Mouse (Mus musculus) heart, adult 2 months (tissue): ENCODE results near the gene Spred3. TPM values are rescaled to one million over a fixed set of nuclear protein-coding genes. Genes with fewer than 3 reads are reported as not detected.
A peak's percentile ranks its signal among the peaks of the same experiment; 100 is the strongest.

Experiments
- DNase-seq, 2 experiments: peaks; one replicate each; pipeline ENCODE4 v3.0.0; 2021
- H3K27ac ChIP-seq: fragments of 200-600 bp; 2 replicates; pipeline ENCODE4 v1.8.1; 2022
- H3K27me3 ChIP-seq: fragments of 200-500 bp; 2 replicates; pipeline ENCODE4 v1.6.1; 2012; ENCODE audit warnings: mild to moderate bottlenecking, low read length, inconsistent platforms, mixed read lengths; ENCODE audit not compliant: control insufficient read depth, insufficient read depth
- H3K36me3 ChIP-seq: fragments of 200-500 bp; 2 replicates; pipeline ENCODE4 v1.6.1; 2012; ENCODE audit warnings: low read length, inconsistent platforms; ENCODE audit not compliant: control insufficient read depth, insufficient read depth
- H3K4me1 ChIP-seq: fragments of 200-500 bp; 2 replicates; pipeline ENCODE4 v1.6.1; 2011; ENCODE audit warnings: low read length; ENCODE audit not compliant: control insufficient read depth, insufficient read depth
- H3K4me3 ChIP-seq: fragments of 200-600 bp; 2 replicates; pipeline ENCODE4 v1.8.1; 2022
- H3K79me2 ChIP-seq: fragments of 200-500 bp; replicated peaks from 2 replicates; pipeline ENCODE4 v1.6.1; 2012; ENCODE audit warnings: mild to moderate bottlenecking, inconsistent platforms, low read length, moderate library complexity, mixed read lengths; ENCODE audit not compliant: control insufficient read depth, insufficient read depth
- H3K9ac ChIP-seq: fragments of 200-500 bp; 2 replicates; pipeline ENCODE4 v1.6.1; 2012; ENCODE audit warnings: low read depth, mild to moderate bottlenecking, control low read depth, inconsistent platforms, low read length, mixed read lengths
- CTCF ChIP-seq: fragments of 200-600 bp; IDR thresholded peaks from 2 replicates; pipeline ENCODE4 v1.8.1; 2022; ENCODE audit warnings: antibody characterized with exemption, mild to moderate bottlenecking, moderate library complexity
- EP300 ChIP-seq: fragments of 200-500 bp; IDR thresholded peaks from 2 replicates; pipeline ENCODE4 v1.6.1; 2011; ENCODE audit warnings: low read depth, low read length, control low read depth; ENCODE audit not compliant: insufficient read depth
- POLR2A ChIP-seq: fragments of 200-500 bp; IDR thresholded peaks from 2 replicates; pipeline ENCODE4 v1.6.1; 2011; ENCODE audit warnings: mild to moderate bottlenecking, low read depth, low read length, control low read depth; ENCODE audit not compliant: insufficient read depth
- WGBS: fragments of 180-500 bp; shearing (Covaris S2); methylation state at CpG from one replicate; pipeline ENCODE4 v1.1.7; 2018; 5-methylcytosine and 5-hydroxymethylcytosine counted together
- intact Hi-C: fragments of 180-260 bp; cut with DNase I; formaldehyde crosslinking; loops from one replicate; pipeline ENCODE4 v1.15.1; 2025
- polyA plus RNA-seq: library from polyadenylated mRNA; depleted of rRNA; stranded (reverse); fragments of >200 nt; gene quantifications from 2 replicates; pipeline ENCODE4 v1.2.3, GENCODE M21; 2012
- total RNA-seq, 2 experiments: library from RNA; stranded (reverse); gene quantifications; 2 replicates each; pipeline ENCODE4 v1.2.3; 2021

Gene Spred3
- total and polyA plus RNA-seq, 3 experiments: 0.52 to 1.2 (median 1.0) TPM

GRCm38 (mm10) chr7:29180854-29181236 is 10.6 kb upstream of the Spred3 start:
- H3K27ac ChIP-seq: peak overlapping the region; percentile 26
- no peak for TF ChIP-seq EP300
- no peak for TF ChIP-seq POLR2A
- TF ChIP-seq CTCF: no peak
- WGBS: 36% methylated on average over 5 of the region's 5 CpGs
- intact Hi-C loops: loop anchor here (1.0 to 5.0 kb wide), 3 partner anchors 51 to 116 kb away; partner anchors contain the start of gene Kcnk6
- H3K27me3 ChIP-seq: no peaks in the 10 kb centered on the region
- H3K9ac ChIP-seq: no peak overlapping the region
- H3K4me3 ChIP-seq: peak overlapping the region; percentile 28; the same call in 1 of the 2 replicates
- H3K36me3 ChIP-seq: no peaks in the 10 kb centered on the region
- no peak for DNase-seq
- H3K79me2 ChIP-seq: peaks cover 2% of the 10 kb centered on the region; the same call in 1 of the 2 replicates
- peaks cover 2% of the 10 kb centered on the region; the same call in 1 of the 2 replicates for H3K4me1 ChIP-seq

DNA sequence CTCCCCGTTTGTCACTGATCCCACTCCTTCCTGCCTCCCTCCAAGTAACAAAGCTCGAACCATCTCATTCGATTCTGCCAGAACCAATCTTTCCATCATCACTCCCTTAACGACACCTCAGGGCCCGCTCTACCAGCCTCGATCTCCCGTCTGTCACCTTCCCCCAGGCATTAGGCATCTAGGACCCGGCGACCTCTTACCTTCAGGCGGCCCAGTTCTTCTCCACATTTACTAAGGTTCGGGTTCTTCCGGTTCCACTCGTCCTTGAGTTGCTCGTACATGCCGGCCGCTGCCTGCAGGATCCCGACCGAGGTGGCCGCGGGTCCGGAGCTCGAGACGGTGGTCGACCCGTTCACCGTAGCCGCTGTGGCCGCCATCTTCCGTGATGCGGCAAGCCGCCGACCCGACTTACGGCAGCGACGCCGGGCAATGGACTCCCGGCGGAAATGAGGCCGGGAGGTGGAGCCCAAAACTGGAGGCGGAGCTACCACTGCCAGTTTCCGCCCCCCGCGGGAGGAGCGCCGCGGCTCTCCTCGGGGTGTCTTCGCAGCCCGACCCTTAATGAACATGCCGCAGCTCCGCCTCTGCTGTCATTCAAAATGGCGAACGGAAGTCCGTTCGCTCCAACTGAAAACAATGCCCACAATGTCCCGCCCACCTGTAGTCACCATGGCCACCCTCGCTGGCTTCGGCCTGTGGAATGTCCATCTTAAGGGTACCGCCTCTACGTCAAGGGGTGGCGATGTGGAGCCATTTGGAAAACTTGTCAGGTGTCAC is 10.1 kb upstream of the Spred3 start, which contains the start of gene Psmd8:
TSS of gene Psmd8 (minus strand) at position 625 of the 777 bp plus-strand sequence.
- peaks cover 2% of the 10 kb centered on the region; the same call in 1 of the 2 replicates for H3K79me2 ChIP-seq
- under 1% methylated on average over 62 of the region's 62 CpGs for WGBS
- H3K27me3 ChIP-seq: no peaks in the 10 kb centered on the region
- H3K27ac ChIP-seq: peak within 1 kb of the TSS; percentile 90
- peaks cover 2% of the 10 kb centered on the region; the same call in 1 of the 2 replicates for H3K4me1 ChIP-seq
- H3K4me3 ChIP-seq: peak within 1 kb of the TSS; percentile 97
- peak; percentile 65; the same call in 1 of the 2 replicates for TF ChIP-seq EP300
- TF ChIP-seq POLR2A: peak; percentile 91
- peak; percentile 79 for TF ChIP-seq CTCF
- H3K36me3 ChIP-seq: no peaks in the 10 kb centered on the region
- DNase-seq: peak; percentile 98 to 99
- intact Hi-C loops: loop anchor here (1.0 to 5.0 kb wide), 3 partner anchors 52 to 117 kb away; partner anchors contain the start of gene Kcnk6
- peak within 1 kb of the TSS; percentile 66 for H3K9ac ChIP-seq

DNA sequence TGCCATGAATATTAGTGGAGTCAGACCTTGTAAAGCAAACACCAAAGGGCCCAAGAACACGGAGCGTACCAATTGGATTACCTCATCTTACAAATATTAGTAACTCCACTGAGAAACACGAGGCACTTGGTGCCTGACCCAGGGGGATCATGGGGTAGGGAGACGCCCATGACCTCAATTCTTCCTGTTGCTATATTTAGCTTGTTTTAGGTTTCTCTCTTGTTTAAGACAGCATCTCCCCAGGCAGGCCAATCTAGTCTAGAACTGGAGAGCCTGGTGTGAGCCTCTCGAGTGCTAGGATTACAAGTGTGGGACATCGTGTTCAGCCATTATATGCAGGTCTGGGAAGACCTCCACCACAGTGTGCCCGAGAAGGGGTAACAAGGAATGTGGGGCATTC is 9.1 kb upstream of the Spred3 start:
- Histone ChIP-seq H3K4me3 (peak overlapping the region; percentile 97), H3K79me2 (peaks cover 2% of the 10 kb centered on the region; the same call in 1 of the 2 replicates), H3K27me3 (no peaks in the 10 kb centered on the region), H3K9ac (0 out of 2 replicates have a peak overlapping the region, but pooled peaks have one; percentile 35), H3K4me1 (peaks cover 2% of the 10 kb centered on the region; the same call in 1 of the 2 replicates), H3K27ac (peak overlapping the region; percentile 90), H3K36me3 (no peaks in the 10 kb centered on the region)
- DNase-seq: no peak
- no peak for TF ChIP-seq CTCF
- WGBS: 10% methylated on average over 7 of the region's 7 CpGs
- intact Hi-C loops: loop anchor here (5.0 to 10.0 kb wide), 2 partner anchors 197 to 345 kb away; partner anchors contain the start of genes Eif3k and Map4k1

- intact Hi-C loops: loop anchor here (5.0 to 10.0 kb wide), 2 partner anchors 196 to 347 kb away; partner anchors contain the start of genes Eif3k and Map4k1
- TF ChIP-seq CTCF (peak; percentile 55), EP300 (no peak)
- WGBS: 88% methylated on average over 4 of the region's 4 CpGs
- peaks cover 2% of the 10 kb centered on the region; the same call in 1 of the 2 replicates for H3K4me1 ChIP-seq
- no peak overlapping the region for H3K27ac ChIP-seq
- peaks cover 2% of the 10 kb centered on the region; the same call in 1 of the 2 replicates for H3K79me2 ChIP-seq
- H3K36me3 ChIP-seq: no peaks in the 10 kb centered on the region
- H3K27me3 ChIP-seq: no peaks in the 10 kb centered on the region
- no peak for DNase-seq
- H3K4me3 ChIP-seq: no peak overlapping the region
- H3K9ac ChIP-seq: no peak overlapping the region
Observed at GRCm38 (mm10) chr7:29178106-29178505, 7.9 kb upstream of the Spred3 start.

- Histone ChIP-seq H3K36me3 (no peaks in the 10 kb centered on the region), H3K27ac (no peak overlapping the region), H3K4me1 (peaks cover 2% of the 10 kb centered on the region; the same call in 1 of the 2 replicates), H3K79me2 (no peaks in the 10 kb centered on the region), H3K9ac (no peak overlapping the region), H3K4me3 (no peak overlapping the region), H3K27me3 (peaks cover 6% of the 10 kb centered on the region; the same call in 1 of the 2 replicates)
- DNase-seq: no peak
- WGBS: 69% methylated on average over 32 of the region's 32 CpGs
- intact Hi-C loops: loop anchor here (10.0 kb wide), 1 partner anchor 352 kb away; no protein-coding TSS in a partner anchor
- TF ChIP-seq POLR2A (no peak), EP300 (no peak), CTCF (no peak)
Observed at GRCm38 (mm10) chr7:29172390-29173016, 2.3 kb upstream of the Spred3 start.
